Mouse (Mus musculus) cerebellum, postnatal 14 days (tissue): ENCODE results near the gene Arl4a.
A peak's percentile ranks its signal among the peaks of the same experiment; 100 is the strongest.

ENCODE experiments used
- DNase-seq, 2 experiments: peaks; one replicate each; pipeline ENCODE4 v3.0.0; 2021; ENCODE audit warnings: mixed read lengths in 2 of 2

The Arl4a gene

GRCm38 (mm10) chr12:39957931-39958671, 79.7 kb downstream of the Arl4a start:
- peak; percentile 86 to 90 for DNase-seq

- DNase-seq = peak; percentile 96
These were observed 81.4 kb downstream of the Arl4a start for GRCm38 (mm10) chr12:39956396-39956795.
